Mouse (Mus musculus): ENCODE data around the gene Mup2. TPM values are rescaled to one million over a fixed set of nuclear protein-coding genes. Genes with fewer than 3 reads are reported as not detected.

The Mup2 gene
- 0.23 and 0.26 TPM in 2 replicates for polyA plus RNA-seq (2012; rRNA removed; ENCODE audit: low replicate concordance)

GRCm38 (mm10) chr4:60154189-60154588, at the start of gene Mup2:
TSS of gene Mup2 (minus strand) at chr4:60154289.

Other genes starting within 250 kb of the Mup2 start
- gene Slc46a2, start 239.2 kb downstream of the Mup2 start, polyA plus RNA-seq (2012; rRNA removed; ENCODE audit: low replicate concordance) = 0.06 and 0.91 TPM in 2 replicates
- gene Mup4, start 193.6 kb downstream of the Mup2 start, polyA plus RNA-seq (2012; rRNA removed; ENCODE audit: low replicate concordance) = not detected in 2 replicates
- gene Mup6, start 190.0 kb downstream of the Mup2 start, polyA plus RNA-seq (2012; rRNA removed; ENCODE audit: low replicate concordance) = not detected in 2 replicates
- 1.1 and 1.8 TPM in 2 replicates for gene Mup7, start 83.8 kb downstream of the Mup2 start, polyA plus RNA-seq (2012; rRNA removed; ENCODE audit: low replicate concordance)
- gene Mup8, start 68.3 kb upstream of the Mup2 start, polyA plus RNA-seq (2012; rRNA removed; ENCODE audit: low replicate concordance) = not detected in 2 replicates